Comparison of ENCODE assay signal across 16 mouse cellular contexts in genomic region chr5:116501342-116501741, GRCm38 (mm10).
DNase-seq lines count a peak whose midpoint lies in the region; ATAC-seq and TF ChIP-seq lines count a peak whose summit lies in the region.
"Had no signal": no experiment of that assay in that cellular context is flagged by ENCODE, and none has a peak within 500 bp of the region (broad histone marks: within the 10 kb centered on the region; RNA-seq: fewer than 3 reads in every experiment).

No protein-coding gene starts in this region.

- peak; percentile 80 for ATAC-seq in forebrain, embryonic 12.5 days (ENCODE audit: low FRiP score)
- no peak for ATAC-seq in hindbrain, postnatal 0 days
- ATAC-seq in neural tube, embryonic 14.5 days (ENCODE audit: low read depth), result peak; percentile 29; the same call in 1 of the 2 replicates
- no peak for ATAC-seq in frontal cortex, adult (ENCODE audit: low TSS enrichment)
- ATAC-seq: activated CD4-positive, CD25-positive, alpha-beta regulatory T cell, adult 4 months; intestine, embryonic 15.5 days; liver, postnatal 0 days had no signal

- no peaks in the 10 kb centered on the region for H3K27me3 ChIP-seq in forebrain, embryonic 12.5 days
- no peaks in the 10 kb centered on the region for H3K27me3 ChIP-seq in hindbrain, postnatal 0 days (ENCODE audit: insufficient read depth, low read length)
- no peaks in the 10 kb centered on the region for H3K27me3 ChIP-seq in neural tube, embryonic 14.5 days (ENCODE audit: control insufficient read depth, insufficient read depth, low read length)
- no peaks in the 10 kb centered on the region; the same call in none of the 2 replicates for H3K27me3 ChIP-seq in heart, embryonic 10.5 days (ENCODE audit: insufficient read depth, poor library complexity, severe bottlenecking)
- H3K27me3 ChIP-seq: intestine, embryonic 15.5 days had no signal

- no peaks in the 10 kb centered on the region for H3K36me3 ChIP-seq in forebrain, embryonic 12.5 days (replicated peaks)
- no peaks in the 10 kb centered on the region for H3K36me3 ChIP-seq in hindbrain, postnatal 0 days (ENCODE audit: insufficient read depth, low read length)
- H3K36me3 ChIP-seq in neural tube, embryonic 14.5 days (ENCODE audit: control insufficient read depth, insufficient read depth, low read length), result no peaks in the 10 kb centered on the region
- no peaks in the 10 kb centered on the region for H3K36me3 ChIP-seq in heart, embryonic 10.5 days
- H3K36me3 ChIP-seq: intestine, embryonic 15.5 days had no signal

- no peak overlapping the region for H3K9ac ChIP-seq in forebrain, embryonic 12.5 days
- H3K9ac ChIP-seq in hindbrain, postnatal 0 days (replicated peaks; ENCODE audit: low read length), result no peak overlapping the region
- H3K9ac ChIP-seq in neural tube, embryonic 14.5 days (replicated peaks; ENCODE audit: low read depth, low read length), result no peak overlapping the region
- H3K9ac ChIP-seq: intestine, embryonic 15.5 days; liver, postnatal 0 days had no signal

- H3K4me2 ChIP-seq in forebrain, embryonic 12.5 days, result peak overlapping the region; percentile 29
- H3K4me2 ChIP-seq in hindbrain, postnatal 0 days (ENCODE audit: low read depth, low read length), result 0 out of 2 replicates have a peak overlapping the region, but pooled peaks have one; percentile 13
- no peak overlapping the region for H3K4me2 ChIP-seq in neural tube, embryonic 14.5 days (ENCODE audit: low read depth, low read length)
- H3K4me2 ChIP-seq: intestine, embryonic 15.5 days had no signal

- peak; percentile 4 for DNase-seq in Muller cell, postnatal 12 days (ENCODE audit: inconsistent ontology term)
- DNase-seq in hindbrain, postnatal 0 days (ENCODE audit: low spot score), result peak; percentile 68
- DNase-seq in heart, embryonic 10.5 days (ENCODE audit: low spot score), result no peak
- no peak for DNase-seq in layer of hippocampus, postnatal 25 days (ENCODE audit: extremely low spot score in 1 of 2, low spot score in 1 of 2)
- DNase-seq: adrenal gland, postnatal 25 days; gastrocnemius, adult 2 months; heart, postnatal 14 days; liver, postnatal 0 days; right cerebral cortex, postnatal 14 days had no signal

- no peak overlapping the region for H3K4me3 ChIP-seq in forebrain, embryonic 12.5 days (replicated peaks)
- no peak overlapping the region for H3K4me3 ChIP-seq in hindbrain, postnatal 0 days (ENCODE audit: low read length)
- no peak overlapping the region for H3K4me3 ChIP-seq in neural tube, embryonic 14.5 days (ENCODE audit: low read depth, low read length)
- no peak overlapping the region for H3K4me3 ChIP-seq in heart, embryonic 10.5 days
- H3K4me3 ChIP-seq: gastrocnemius, adult 2 months; intestine, embryonic 15.5 days; layer of hippocampus, adult 2 months had no signal

- no peak for TF ChIP-seq CTCF in hindbrain, postnatal 0 days (IDR thresholded peaks at IDR 0.05; ENCODE audit: low read depth)

- peaks cover 46% of the 10 kb centered on the region for H3K4me1 ChIP-seq in forebrain, embryonic 12.5 days
- H3K4me1 ChIP-seq in hindbrain, postnatal 0 days (ENCODE audit: insufficient read depth, low read length), result 0 out of 2 replicates have a peak, but pooled peaks cover 6% of the 10 kb centered on the region
- H3K4me1 ChIP-seq in neural tube, embryonic 14.5 days (ENCODE audit: control insufficient read depth, insufficient read depth, low read length), result peaks cover 12% of the 10 kb centered on the region
- H3K4me1 ChIP-seq in heart, embryonic 10.5 days, result peaks cover 18% of the 10 kb centered on the region
- H3K4me1 ChIP-seq: intestine, embryonic 15.5 days had no signal

- 16% methylated on average over 15 of the region's 15 CpGs for WGBS in forebrain, embryonic 12.5 days
- WGBS in hindbrain, postnatal 0 days, result 29% methylated on average over 15 of the region's 15 CpGs
- WGBS in neural tube, embryonic 14.5 days, result 27% methylated on average over 15 of the region's 15 CpGs
- 68% methylated on average over 15 of the region's 15 CpGs for WGBS in heart, embryonic 10.5 days

- no peaks in the 10 kb centered on the region for H3K9me3 ChIP-seq in forebrain, embryonic 12.5 days
- H3K9me3 ChIP-seq in hindbrain, postnatal 0 days (ENCODE audit: low read length), result no peaks in the 10 kb centered on the region
- no peaks in the 10 kb centered on the region for H3K9me3 ChIP-seq in neural tube, embryonic 14.5 days (ENCODE audit: control insufficient read depth, low read length)
- no peaks in the 10 kb centered on the region for H3K9me3 ChIP-seq in heart, embryonic 10.5 days
- H3K9me3 ChIP-seq: intestine, embryonic 15.5 days had no signal

- H3K27ac ChIP-seq in forebrain, embryonic 12.5 days, result peak overlapping the region; percentile 57
- H3K27ac ChIP-seq in hindbrain, postnatal 0 days, result no peak overlapping the region
- no peak overlapping the region; the same call in 1 of the 2 replicates for H3K27ac ChIP-seq in neural tube, embryonic 14.5 days (ENCODE audit: low read depth, low read length)
- no peak overlapping the region for H3K27ac ChIP-seq in heart, embryonic 10.5 days
- H3K27ac ChIP-seq: gastrocnemius, adult 2 months; intestine, embryonic 15.5 days; kidney, postnatal 0 days; layer of hippocampus, adult 2 months had no signal

Comparison
In these comparisons a context has a peak if more than half of its experiments do, and no peak if none do; other contexts are left out.
1. DNase-seq: peak in Muller cell, postnatal 12 days (single experiment) and hindbrain, postnatal 0 days (single experiment); none in heart, embryonic 10.5 days (single experiment) and layer of hippocampus, postnatal 25 days (0 of 2).
2. ATAC-seq: peak in forebrain, embryonic 12.5 days (single experiment) and neural tube, embryonic 14.5 days (single experiment); none in hindbrain, postnatal 0 days (single experiment) and frontal cortex, adult (single experiment).